Mouse (Mus musculus): ENCODE results near the gene Abracl.

GRCm38 (mm10) chr10:18069576-18069975, 46.5 kb upstream of the Abracl start:
- no peak for TF ChIP-seq CTCF (IDR thresholded peaks at IDR 0.05)
- TF ChIP-seq EP300 (IDR thresholded peaks at IDR 0.05; ENCODE audit: insufficient read depth, low read depth, low read length) = no peak

Measured in heart, adult 2 months (tissue).